Mouse (Mus musculus) urinary bladder, postnatal 25 days (tissue): Measurements from ENCODE around the gene Anapc4.
A peak's percentile ranks its signal among the peaks of the same experiment; 100 is the strongest.

Experiments used
- DNase-seq: peaks from one replicate; pipeline ENCODE4 v3.0.0; 2022; ENCODE audit warnings: low spot score

The Anapc4 gene

GRCm38 (mm10) chr5:52868918-52869703 is 35.3 kb downstream of the Anapc4 start:
- no peak for DNase-seq

DNA sequence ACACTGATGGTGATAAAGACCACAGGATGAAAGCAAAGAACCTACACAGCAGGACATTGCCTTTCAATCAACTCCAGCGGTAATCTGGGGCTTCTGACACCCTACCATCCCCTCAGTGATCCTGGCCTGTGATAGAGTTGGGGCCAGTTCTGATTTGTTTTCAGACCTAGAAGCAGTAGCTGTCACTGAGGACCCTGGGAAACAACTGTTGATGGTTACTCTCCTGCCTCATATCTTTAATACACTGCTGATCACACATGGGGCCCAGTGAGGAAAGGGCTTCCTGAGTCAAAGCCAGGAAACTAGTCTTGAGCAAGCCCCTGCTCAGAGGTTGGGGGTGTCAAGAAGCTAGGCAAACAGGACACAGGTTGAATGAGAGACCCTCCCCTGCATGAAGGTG is 37.6 kb downstream of the Anapc4 start:
- DNase-seq, result no peak

DNA sequence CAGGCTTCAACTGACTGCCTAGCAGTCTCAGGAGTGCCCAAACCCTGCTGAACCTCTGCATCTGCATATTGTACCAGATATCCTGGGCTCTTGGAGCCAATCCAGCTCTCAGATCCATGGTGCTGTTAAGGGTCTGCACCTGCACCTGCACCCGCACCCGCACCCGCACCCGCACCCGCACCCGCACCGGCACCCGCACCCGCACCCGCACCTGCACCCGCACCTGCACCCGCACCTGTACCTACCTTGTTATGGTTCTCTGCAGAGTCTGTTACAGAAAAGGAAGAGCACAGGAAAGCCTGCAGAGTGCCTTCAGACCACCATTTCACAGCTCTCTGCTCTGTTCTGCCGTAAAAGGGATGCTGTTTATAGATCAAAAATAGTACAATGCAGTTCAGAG is 38.2 kb downstream of the Anapc4 start:
- no peak for DNase-seq

DNA sequence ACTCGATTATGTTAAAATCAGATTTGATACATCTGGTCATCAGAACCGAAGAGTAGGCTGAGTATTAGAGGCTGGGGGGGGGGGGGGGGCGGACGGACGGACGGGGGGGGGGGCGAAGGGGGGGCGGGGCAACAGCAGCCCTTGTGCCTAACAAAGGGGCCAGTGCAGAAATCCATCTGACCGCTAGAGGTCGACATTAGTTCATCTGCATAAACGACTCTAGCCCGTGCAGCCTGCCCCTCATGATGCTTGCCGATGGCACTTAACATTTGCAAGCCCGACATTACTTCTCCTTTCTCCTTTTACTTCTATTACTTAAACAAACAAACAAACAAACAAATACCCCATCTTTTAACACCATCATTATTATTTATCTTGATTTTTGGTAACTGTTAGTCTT is 45.0 kb downstream of the Anapc4 start:
- peak; percentile 36 for DNase-seq

GRCm38 (mm10) chr5:52879926-52880325 is 46.1 kb downstream of the Anapc4 start:
- DNase-seq, result no peak

- DNase-seq, result no peak
Measured at GRCm38 (mm10) chr5:52882446-52882845, 48.6 kb downstream of the Anapc4 start.

- DNase-seq, result peak; percentile 20
Measured at GRCm38 (mm10) chr5:52887085-52887484, 53.3 kb downstream of the Anapc4 start.

- DNase-seq, result no peak
Measured at GRCm38 (mm10) chr5:52889919-52890318, 56.1 kb downstream of the Anapc4 start.

DNA sequence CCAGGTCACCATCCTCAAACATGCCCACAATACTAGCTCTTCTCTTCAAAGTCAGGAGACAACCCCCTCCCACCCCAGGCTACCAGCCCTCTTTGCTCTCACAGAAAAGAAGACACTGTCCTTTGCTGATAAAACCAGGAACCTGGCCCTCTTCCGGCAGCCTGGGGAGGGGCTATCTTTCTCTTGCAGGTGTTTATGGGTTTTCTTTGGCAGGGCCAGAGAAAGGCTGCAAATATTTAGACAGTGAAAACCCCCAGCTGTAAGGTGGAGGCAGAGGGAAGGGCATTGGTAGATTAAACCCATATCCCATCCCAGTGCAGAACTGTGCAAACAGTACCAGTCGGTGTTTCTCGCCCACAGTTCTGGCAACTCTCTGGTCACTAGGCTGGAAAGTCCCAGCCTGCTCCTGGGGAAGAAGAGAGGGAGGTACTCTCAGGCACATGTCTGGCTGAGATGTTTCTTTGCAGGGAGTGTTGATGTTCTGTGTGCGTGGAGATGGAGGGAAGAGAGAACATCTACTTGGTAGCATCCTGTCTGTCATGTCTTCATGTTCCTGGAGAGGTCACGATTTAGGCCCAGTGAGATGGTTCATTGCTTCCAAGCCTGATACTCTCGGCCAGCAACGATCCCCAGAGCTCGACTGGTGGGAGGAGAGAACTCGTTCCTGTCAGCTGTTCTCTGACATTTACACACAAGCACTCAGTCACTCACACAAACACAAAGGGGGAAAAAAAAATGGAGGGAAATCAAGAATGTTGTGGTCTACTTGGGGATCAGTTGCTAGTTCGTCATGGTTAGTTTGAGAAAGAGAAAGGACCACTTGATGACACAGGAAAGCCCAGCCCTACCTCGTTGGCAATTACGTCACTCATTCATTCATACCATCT is 58.4 kb downstream of the Anapc4 start:
- no peak for DNase-seq

GRCm38 (mm10) chr5:52893938-52894337 is 60.1 kb downstream of the Anapc4 start:
- no peak for DNase-seq

GRCm38 (mm10) chr5:52904246-52904645 is 70.4 kb downstream of the Anapc4 start:
- DNase-seq, result no peak

DNA sequence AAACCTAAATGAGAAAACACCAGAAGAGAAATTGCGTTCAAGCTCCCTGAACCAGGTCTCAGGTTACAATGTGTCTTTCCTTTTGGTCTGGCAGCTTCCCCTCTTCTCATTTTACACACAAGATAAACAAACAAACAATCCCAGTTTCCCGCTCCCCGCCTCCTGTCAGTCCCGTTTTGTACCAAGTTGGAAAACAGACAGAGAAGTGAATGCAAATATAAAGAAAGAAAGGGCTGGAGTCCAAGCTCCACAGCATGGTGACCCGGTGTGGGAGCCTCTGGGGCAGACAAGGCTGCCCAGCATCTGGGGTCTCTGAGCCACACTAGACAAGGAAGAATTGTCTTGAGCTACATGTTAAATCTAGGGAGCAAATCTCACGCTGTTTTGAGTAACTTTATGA is 70.9 kb downstream of the Anapc4 start:
- DNase-seq, result no peak

DNA sequence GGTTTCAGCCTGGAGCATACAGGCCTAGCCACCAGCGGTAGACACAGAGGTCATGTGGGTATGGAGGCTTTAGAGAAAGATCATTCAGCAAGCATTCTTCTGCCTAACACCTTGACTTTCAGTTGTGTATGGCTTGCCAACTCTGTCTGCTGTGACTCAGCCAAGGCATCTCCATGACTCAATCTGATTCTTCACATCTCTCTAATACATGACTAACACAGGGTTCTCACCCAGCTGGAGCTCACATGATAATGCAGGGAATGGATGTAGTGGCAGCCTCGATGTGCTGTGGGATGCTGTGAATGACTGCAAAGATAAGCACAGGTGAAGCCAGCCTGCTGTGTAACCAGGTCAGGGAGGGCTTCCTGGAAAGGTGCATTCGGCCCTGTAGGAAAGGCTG is 74.4 kb downstream of the Anapc4 start:
- no peak for DNase-seq

DNA sequence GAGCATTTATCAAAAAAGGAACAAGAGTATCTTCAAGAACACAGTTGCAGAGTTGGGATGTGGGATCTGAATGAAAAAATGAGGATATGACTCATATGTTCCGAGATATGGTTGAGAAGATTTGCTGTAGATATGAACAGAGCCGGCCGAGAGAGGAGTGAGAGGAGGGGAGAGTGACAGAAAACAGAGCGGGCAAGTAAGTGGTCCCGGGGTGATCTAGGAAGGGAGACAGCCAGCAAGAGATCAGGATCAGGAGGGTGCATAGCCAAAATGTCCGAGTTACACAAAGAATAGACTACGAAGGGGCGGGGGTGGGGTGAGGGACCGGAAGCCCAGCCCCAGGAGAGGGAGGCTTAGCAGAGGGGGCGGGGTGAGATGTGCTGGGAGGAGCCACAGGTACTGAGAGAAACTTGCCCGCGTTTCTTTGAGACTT is 76.4 kb downstream of the Anapc4 start:
- peak; percentile 46 for DNase-seq

DNA sequence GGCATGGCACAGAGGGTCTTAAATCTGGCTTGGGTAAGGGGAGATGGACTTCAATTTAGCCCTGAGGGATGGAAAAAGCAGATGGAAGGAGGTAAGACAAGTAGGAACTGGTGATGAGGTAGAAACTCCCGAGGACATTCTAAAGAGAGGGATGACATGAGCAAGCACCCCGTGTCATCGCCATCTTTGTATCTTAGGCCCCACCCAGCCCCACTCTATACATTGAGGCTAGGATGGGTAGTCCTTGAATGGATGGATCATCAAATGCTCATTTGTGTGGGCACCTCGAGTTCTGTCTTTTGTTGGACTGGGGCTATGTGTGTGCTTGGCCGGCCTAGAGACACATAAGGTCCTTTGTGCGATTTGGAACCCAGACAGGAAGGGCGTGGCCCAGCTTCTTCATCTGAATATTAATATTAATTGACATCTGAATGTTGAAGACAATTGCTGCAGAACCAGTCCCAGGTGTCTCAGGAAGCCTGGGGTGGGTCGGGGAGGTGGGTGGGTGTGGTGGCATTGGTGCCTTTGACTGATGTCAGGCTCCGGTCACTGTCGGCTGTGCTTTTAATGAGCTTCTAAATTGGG is 77.6 kb downstream of the Anapc4 start:
- DNase-seq, result no peak

GRCm38 (mm10) chr5:52913711-52914110 is 79.9 kb downstream of the Anapc4 start:
- DNase-seq, result no peak

DNA sequence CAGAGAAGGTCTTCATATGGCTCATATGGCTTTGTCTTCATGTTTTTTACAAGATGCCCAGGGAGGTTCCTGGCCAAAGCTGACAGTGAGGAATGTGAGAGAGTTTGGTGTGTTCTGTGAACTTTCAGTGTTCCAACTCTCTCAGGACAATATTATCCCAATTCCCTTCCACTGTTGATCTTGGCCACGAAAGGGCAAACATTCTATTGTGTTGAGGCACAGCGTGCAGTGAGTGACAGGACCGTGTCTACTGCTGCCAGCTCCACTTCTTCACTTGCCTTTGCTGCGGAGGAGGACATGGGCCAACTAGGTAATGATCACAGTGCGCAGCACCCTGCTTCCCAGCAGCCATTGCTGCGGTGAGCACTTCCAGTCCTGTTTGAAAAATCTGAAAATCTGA is 82.4 kb downstream of the Anapc4 start:
- no peak for DNase-seq
